Mouse (Mus musculus) heart, embryonic 14.5 days (tissue): ENCODE measurements around the gene Synpo2l. TPM values are rescaled to one million over a fixed set of nuclear protein-coding genes. Genes with fewer than 3 reads are reported as not detected.
A peak's percentile ranks its signal among the peaks of the same experiment; 100 is the strongest.

Experiments
- ATAC-seq: fragments of 200-750 bp; cut with Nextera tagmentation; 2 replicates; pipeline ENCODE4 v1.8.0; 2017; ENCODE audit warnings: low read depth, moderate TSS enrichment; ENCODE audit not compliant: insufficient number of reproducible peaks, insufficient read depth, low FRiP score
- H3K27ac ChIP-seq, 2 experiments: fragments of 200-500 bp in 1 of 2; fragments of 300-500 bp in 1 of 2; sonication (generic) in 1 of 2; replicated peaks in 1 of 2; 2 replicates each; pipeline ENCODE4 v1.5.1; 2012 to 2014; ENCODE audit warnings: low read depth in 2 of 2, low read length in 2 of 2, control low read depth in 1 of 2, mild to moderate bottlenecking in 1 of 2, mixed read lengths in 1 of 2; ENCODE audit not compliant: control insufficient read depth in 1 of 2, insufficient read depth in 1 of 2
- H3K27me3 ChIP-seq: fragments of 300-500 bp; sonication (generic); 2 replicates; pipeline ENCODE4 v1.6.1; 2014; ENCODE audit warnings: mild to moderate bottlenecking, low read length, control low read depth; ENCODE audit not compliant: control insufficient read depth, insufficient read depth
- H3K36me3 ChIP-seq: fragments of 300-500 bp; sonication (generic); 2 replicates; pipeline ENCODE4 v1.6.1; 2014; ENCODE audit warnings: mild to moderate bottlenecking, control low read depth, low read length, mixed read lengths; ENCODE audit not compliant: control insufficient read depth, insufficient read depth
- H3K4me1 ChIP-seq, 2 experiments: fragments of 200-500 bp in 1 of 2; fragments of 300-500 bp in 1 of 2; sonication (generic) in 1 of 2; 2 replicates each; pipeline ENCODE4 v1.6.1; 2012 to 2014; ENCODE audit warnings: low read length in 2 of 2, control low read depth in 1 of 2, mixed read lengths in 1 of 2; ENCODE audit not compliant: control insufficient read depth in 2 of 2, insufficient read depth in 2 of 2
- H3K4me2 ChIP-seq: fragments of 300-500 bp; sonication (generic); 2 replicates; pipeline ENCODE4 v1.6.1; 2014; ENCODE audit warnings: mild to moderate bottlenecking, low read length
- H3K4me3 ChIP-seq, 2 experiments: fragments of 200-500 bp in 1 of 2; fragments of 300-500 bp in 1 of 2; sonication (generic) in 1 of 2; 2 replicates each; pipeline ENCODE4 v1.5.1; 2012 to 2014; ENCODE audit warnings: low read length in 2 of 2, mild to moderate bottlenecking in 2 of 2, control low read depth in 1 of 2, low read depth in 1 of 2, moderate library complexity in 1 of 2; ENCODE audit not compliant: control insufficient read depth in 1 of 2, insufficient read depth in 1 of 2
- H3K9ac ChIP-seq: fragments of 300-500 bp; sonication (generic); 2 replicates; pipeline ENCODE4 v1.6.1; 2014; ENCODE audit warnings: mild to moderate bottlenecking, low read length
- H3K9me3 ChIP-seq: fragments of 300-500 bp; sonication (generic); 2 replicates; pipeline ENCODE4 v1.6.1; 2016; ENCODE audit warnings: low read length, control low read depth; ENCODE audit not compliant: control insufficient read depth
- WGBS: fragments of 180-500 bp; shearing (Covaris S2); extraction: QIAGEN DNeasy Blood & Tissue Kit; methylation state at CpG from one replicate; pipeline ENCODE4 v1.1.7; 2014; 5-methylcytosine and 5-hydroxymethylcytosine counted together
- polyA plus RNA-seq: library from polyadenylated mRNA; unstranded; fragments of >200 nt; fragmentation: Nextera tagmentation; extraction: Ambion mirVana; gene quantifications from 2 replicates; pipeline ENCODE4 v1.2.1, GENCODE M21; 2014

Synpo2l gene
- polyA plus RNA-seq, 1 experiment from 2014 or later, result 172 TPM

- H3K4me2 ChIP-seq, result no peak overlapping the region
- no peak for ATAC-seq
- no peak overlapping the region for H3K9ac ChIP-seq
- 87% methylated on average over 4 of the region's 4 CpGs for WGBS
- peaks cover 73% of the 10 kb centered on the region for H3K36me3 ChIP-seq
- 0 out of 2 replicates have a peak, but pooled peaks cover 3% of the 10 kb centered on the region for H3K9me3 ChIP-seq
- H3K27me3 ChIP-seq, result no peaks in the 10 kb centered on the region
- H3K4me3 ChIP-seq, result no peak overlapping the region
- H3K27ac ChIP-seq, result no peak overlapping the region
- H3K4me1 ChIP-seq, result peaks cover 8 to 21% of the 10 kb centered on the region in 2 experiments
These were observed 9.8 kb upstream of the Synpo2l start for GRCm38 (mm10) chr14:20677906-20678305.

GRCm38 (mm10) chr14:20674064-20674833 lies 6.1 kb upstream of the Synpo2l start, which contains the start of gene Sec24c:
Gene Sec24c (plus strand): TSS chr14:20674308.
- peaks cover 36% of the 10 kb centered on the region for H3K36me3 ChIP-seq
- H3K4me2 ChIP-seq, result peak within 1 kb of the TSS; percentile 90
- peaks cover 3 to 11% of the 10 kb centered on the region in 2 experiments; a peak in 3 of 4 replicates for H3K4me1 ChIP-seq
- peak; percentile 95 for ATAC-seq
- H3K27ac ChIP-seq, result peak within 1 kb of the TSS; percentile 95 to 96
- peak within 1 kb of the TSS; percentile 64 to 82 for H3K4me3 ChIP-seq
- H3K9me3 ChIP-seq, result 0 out of 2 replicates have a peak, but pooled peaks cover 4% of the 10 kb centered on the region
- WGBS, result 0% methylated on average over 43 of the region's 43 CpGs
- H3K9ac ChIP-seq, result peak within 1 kb of the TSS; percentile 87
- H3K27me3 ChIP-seq, result no peaks in the 10 kb centered on the region

GRCm38 (mm10) chr14:20673735-20674063 lies 5.5 kb upstream of the Synpo2l start:
- Histone ChIP-seq H3K9me3 (0 out of 2 replicates have a peak, but pooled peaks cover 4% of the 10 kb centered on the region), H3K27me3 (no peaks in the 10 kb centered on the region), H3K27ac (peak overlapping the region; percentile 83 to 96), H3K4me1 (peaks cover 3 to 16% of the 10 kb centered on the region in 2 experiments; a peak in 3 of 4 replicates), H3K4me2 (peak overlapping the region; percentile 90), H3K4me3 (peak overlapping the region; percentile 45 to 64), H3K9ac (peak overlapping the region; percentile 87), H3K36me3 (peaks cover 31% of the 10 kb centered on the region)
- no peak; the same call in 1 of the 2 replicates for ATAC-seq
- WGBS, result 12% methylated on average over 13 of the region's 13 CpGs

- no peak overlapping the region for H3K9ac ChIP-seq
- WGBS, result 98% methylated on average over 2 of the region's 2 CpGs
- H3K9me3 ChIP-seq, result 0 out of 2 replicates have a peak, but pooled peaks cover 4% of the 10 kb centered on the region
- no peaks in the 10 kb centered on the region for H3K27me3 ChIP-seq
- no peak overlapping the region for H3K27ac ChIP-seq
- no peak for ATAC-seq
- peaks cover 5 to 20% of the 10 kb centered on the region in 2 experiments; a peak in 3 of 4 replicates for H3K4me1 ChIP-seq
- no peak overlapping the region for H3K4me3 ChIP-seq
- 0 out of 2 replicates have a peak overlapping the region, but pooled peaks have one; percentile 90 for H3K4me2 ChIP-seq
- H3K36me3 ChIP-seq, result peaks cover 24% of the 10 kb centered on the region
These were observed 4.8 kb upstream of the Synpo2l start for GRCm38 (mm10) chr14:20672990-20673389.

- Histone ChIP-seq H3K4me2 (peak overlapping the region; percentile 73), H3K9ac (peak overlapping the region; percentile 81), H3K27me3 (no peaks in the 10 kb centered on the region), H3K9me3 (no peaks in the 10 kb centered on the region), H3K27ac (peak overlapping the region; percentile 95 to 96), H3K4me3 (peak overlapping the region; percentile 43 to 52), H3K4me1 (peaks cover 16 to 34% of the 10 kb centered on the region in 2 experiments), H3K36me3 (0 out of 2 replicates have a peak, but pooled peaks cover 3% of the 10 kb centered on the region)
- 52% methylated on average over 1 of the region's 1 CpGs for WGBS
- no peak for ATAC-seq
These were observed 685 bp downstream of the Synpo2l start for GRCm38 (mm10) chr14:20667469-20667868.

GRCm38 (mm10) chr14:20664436-20664835 lies 3.7 kb downstream of the Synpo2l start:
- Histone ChIP-seq H3K4me1 (peaks cover 21 to 49% of the 10 kb centered on the region in 2 experiments), H3K4me3 (peak overlapping the region; percentile 58 to 67), H3K27me3 (no peaks in the 10 kb centered on the region), H3K36me3 (peaks cover 27% of the 10 kb centered on the region), H3K9me3 (no peaks in the 10 kb centered on the region), H3K9ac (peak overlapping the region; percentile 92), H3K27ac (peak overlapping the region; percentile 98 to 99), H3K4me2 (peak overlapping the region; percentile 91)
- 14% methylated on average over 3 of the region's 3 CpGs for WGBS
- ATAC-seq, result peak; percentile 73

- 14% methylated on average over 2 of the region's 2 CpGs for WGBS
- no peaks in the 10 kb centered on the region for H3K9me3 ChIP-seq
- ATAC-seq, result no peak
- peak overlapping the region; percentile 91 for H3K4me2 ChIP-seq
- peaks cover 21 to 44% of the 10 kb centered on the region in 2 experiments for H3K4me1 ChIP-seq
- peak overlapping the region; percentile 58 to 67 for H3K4me3 ChIP-seq
- H3K27me3 ChIP-seq, result no peaks in the 10 kb centered on the region
- H3K9ac ChIP-seq, result peak overlapping the region; percentile 92
- peak overlapping the region; percentile 98 to 99 for H3K27ac ChIP-seq
- H3K36me3 ChIP-seq, result peaks cover 27% of the 10 kb centered on the region
These were observed 4.6 kb downstream of the Synpo2l start for GRCm38 (mm10) chr14:20663601-20664000.
